Mouse (Mus musculus) cortical plate, adult 2 months (tissue): Measurements from ENCODE around the gene Gmcl1.

Source experiments
- CTCF ChIP-seq: fragments of 200-500 bp; IDR thresholded peaks from 2 replicates; pipeline ENCODE4 v1.5.1; 2011; ENCODE audit warnings: mild to moderate bottlenecking, control low read depth, low read length; ENCODE audit not compliant: insufficient read depth; ENCODE audit errors: extremely low read depth
- POLR2A ChIP-seq: fragments of 200-500 bp; IDR thresholded peaks from 2 replicates; pipeline ENCODE4 v1.6.1; 2011; ENCODE audit warnings: mild to moderate bottlenecking, low read length, control low read depth; ENCODE audit not compliant: insufficient read depth; ENCODE audit errors: extremely low read depth

DNA sequence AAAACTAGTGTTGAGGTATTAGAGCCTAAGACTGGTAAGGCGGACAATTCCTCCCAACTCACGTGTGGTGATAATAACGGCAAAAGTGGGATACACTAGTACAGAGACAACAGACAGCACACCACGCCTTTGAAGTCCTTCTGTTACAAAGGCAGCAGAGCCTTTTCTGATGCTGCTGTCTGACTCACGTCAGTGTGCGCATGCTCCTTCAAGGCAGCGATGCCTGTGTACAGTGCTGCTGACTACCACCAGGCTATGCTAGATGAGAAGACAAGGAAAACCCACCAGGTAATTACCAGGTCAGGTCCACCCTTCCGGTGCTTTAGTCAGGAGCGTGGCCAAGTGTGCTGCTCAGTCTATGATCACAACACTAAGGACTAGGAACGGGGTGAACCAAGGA, 66.1 kb downstream of the Gmcl1 start:
- TF ChIP-seq CTCF (no peak), POLR2A (no peak)
